Mouse (Mus musculus) lung, postnatal 0 days (tissue): ENCODE measurements around the gene Trub1. TPM values are rescaled to one million over a fixed set of nuclear protein-coding genes. Genes with fewer than 3 reads are reported as not detected.

Experiments
- ATAC-seq: fragments of 200-750 bp; cut with Nextera tagmentation; 2 replicates; pipeline ENCODE4 v1.8.0; 2017; ENCODE audit warnings: moderate library complexity
- DNase-seq: peaks from one replicate; pipeline ENCODE4 v3.0.0-alpha.2; 2016; ENCODE audit warnings: low spot score
- H3K27ac ChIP-seq: fragments of 300-500 bp; sonication (generic); 2 replicates; pipeline ENCODE4 v1.5.1; 2014; ENCODE audit warnings: antibody characterized with exemption, mild to moderate bottlenecking, low read length, mixed read lengths
- H3K27me3 ChIP-seq: fragments of 300-500 bp; sonication (generic); replicated peaks from 2 replicates; pipeline ENCODE4 v1.6.1; 2014; ENCODE audit warnings: low read length, mixed read lengths; ENCODE audit not compliant: insufficient read depth
- H3K36me3 ChIP-seq: fragments of 300-500 bp; sonication (generic); 2 replicates; pipeline ENCODE4 v1.6.1; 2014; ENCODE audit warnings: low read length, mixed read lengths; ENCODE audit not compliant: insufficient read depth
- H3K4me1 ChIP-seq: fragments of 300-500 bp; sonication (generic); 2 replicates; pipeline ENCODE4 v1.6.1; 2014; ENCODE audit warnings: antibody characterized with exemption, low read depth, low read length, mixed read lengths; ENCODE audit not compliant: insufficient read depth
- H3K4me2 ChIP-seq: fragments of 300-500 bp; sonication (generic); replicated peaks from 2 replicates; pipeline ENCODE4 v1.6.1; 2014; ENCODE audit warnings: low read depth, mild to moderate bottlenecking, low read length, moderate library complexity, mixed read lengths
- H3K4me3 ChIP-seq: fragments of 300-500 bp; sonication (generic); 2 replicates; pipeline ENCODE4 v1.5.1; 2014; ENCODE audit warnings: low read depth, low read length
- H3K9ac ChIP-seq: fragments of 300-500 bp; sonication (generic); replicated peaks from 2 replicates; pipeline ENCODE4 v1.6.1; 2014; ENCODE audit warnings: low read depth, mild to moderate bottlenecking
- H3K9me3 ChIP-seq: fragments of 300-500 bp; sonication (generic); 2 replicates; pipeline ENCODE4 v1.6.1; 2016; ENCODE audit warnings: low read length, mixed read lengths
- CTCF ChIP-seq: IDR thresholded peaks from 2 replicates; pipeline ENCODE4 v1.5.1; 2016; ENCODE audit warnings: antibody characterized with exemption, mild to moderate bottlenecking
- EP300 ChIP-seq: IDR thresholded peaks from 2 replicates; pipeline ENCODE4 v1.6.1; 2016; ENCODE audit warnings: antibody characterized with exemption, mild to moderate bottlenecking, control low read depth
- WGBS: fragments of 180-500 bp; shearing (Covaris S2); extraction: QIAGEN DNeasy Blood & Tissue Kit; methylation state at CpG from one replicate; pipeline ENCODE4 v1.1.7; 2014; 5-methylcytosine and 5-hydroxymethylcytosine counted together
- polyA plus RNA-seq: library from polyadenylated mRNA; unstranded; fragments of >200 nt; fragmentation: Nextera tagmentation; extraction: Ambion mirVana; gene quantifications from 2 replicates; pipeline ENCODE4 v1.2.1, GENCODE M21; 2015

Trub1 gene
- polyA plus RNA-seq, 1 experiment from 2014 or later: 9.0 TPM

- no peaks in the 10 kb centered on the region for H3K4me1 ChIP-seq
- no peak overlapping the region for H3K27ac ChIP-seq
- H3K4me2 ChIP-seq: no peak overlapping the region
- no peak overlapping the region for H3K4me3 ChIP-seq
- H3K36me3 ChIP-seq: no peaks in the 10 kb centered on the region
- DNase-seq (peak; percentile 29), ATAC-seq (no peak)
- WGBS: 65% methylated on average over 7 of the region's 7 CpGs
- H3K9ac ChIP-seq: no peak overlapping the region
- no peaks in the 10 kb centered on the region for H3K27me3 ChIP-seq
- H3K9me3 ChIP-seq: no peaks in the 10 kb centered on the region
- no peak for TF ChIP-seq CTCF
- TF ChIP-seq EP300: no peak
Measured at GRCm38 (mm10) chr19:57465742-57466141, 13.0 kb downstream of the Trub1 start.

GRCm38 (mm10) chr19:57471033-57471432 is 18.3 kb downstream of the Trub1 start:
- Histone ChIP-seq H3K9me3 (no peaks in the 10 kb centered on the region), H3K4me3 (no peak overlapping the region), H3K27ac (no peak overlapping the region), H3K4me2 (no peak overlapping the region), H3K9ac (no peak overlapping the region), H3K36me3 (no peaks in the 10 kb centered on the region), H3K4me1 (no peaks in the 10 kb centered on the region), H3K27me3 (no peaks in the 10 kb centered on the region)
- ATAC-seq (no peak), DNase-seq (no peak)
- 89% methylated on average over 12 of the region's 12 CpGs for WGBS
- no peak for TF ChIP-seq CTCF
- no peak for TF ChIP-seq EP300

- no peaks in the 10 kb centered on the region for H3K4me1 ChIP-seq
- H3K36me3 ChIP-seq: no peaks in the 10 kb centered on the region
- DNase-seq (no peak), ATAC-seq (no peak)
- H3K4me3 ChIP-seq: no peak overlapping the region
- H3K4me2 ChIP-seq: no peak overlapping the region
- no peak overlapping the region for H3K27ac ChIP-seq
- WGBS: 87% methylated on average over 15 of the region's 15 CpGs
- no peaks in the 10 kb centered on the region for H3K27me3 ChIP-seq
- H3K9me3 ChIP-seq: no peaks in the 10 kb centered on the region
- no peak overlapping the region for H3K9ac ChIP-seq
- TF ChIP-seq CTCF (no peak), EP300 (no peak)
Measured at GRCm38 (mm10) chr19:57472169-57472568, 19.5 kb downstream of the Trub1 start.

GRCm38 (mm10) chr19:57473301-57473700 is 20.6 kb downstream of the Trub1 start:
- Histone ChIP-seq H3K4me1 (no peaks in the 10 kb centered on the region), H3K4me3 (no peak overlapping the region), H3K27ac (no peak overlapping the region), H3K27me3 (no peaks in the 10 kb centered on the region), H3K9me3 (no peaks in the 10 kb centered on the region), H3K36me3 (no peaks in the 10 kb centered on the region), H3K4me2 (0 out of 2 replicates have a peak overlapping the region, but pooled peaks have one; percentile 8), H3K9ac (no peak overlapping the region)
- peak; percentile 79 for ATAC-seq
- 55% methylated on average over 16 of the region's 16 CpGs for WGBS
- DNase-seq: peak; percentile 76
- TF ChIP-seq CTCF (no peak), EP300 (no peak)

GRCm38 (mm10) chr19:57475298-57475697 is 22.6 kb downstream of the Trub1 start:
- Histone ChIP-seq H3K9me3 (no peaks in the 10 kb centered on the region), H3K9ac (no peak overlapping the region), H3K27me3 (no peaks in the 10 kb centered on the region), H3K27ac (no peak overlapping the region), H3K4me1 (no peaks in the 10 kb centered on the region), H3K4me2 (no peak overlapping the region), H3K36me3 (no peaks in the 10 kb centered on the region), H3K4me3 (no peak overlapping the region)
- ATAC-seq: peak; percentile 53
- WGBS: 36% methylated on average over 4 of the region's 4 CpGs
- TF ChIP-seq CTCF (no peak), EP300 (no peak)
- peak; percentile 74 for DNase-seq

GRCm38 (mm10) chr19:57477310-57477709 is 24.6 kb downstream of the Trub1 start:
- no peaks in the 10 kb centered on the region for H3K4me1 ChIP-seq
- DNase-seq (peak; percentile 46), ATAC-seq (no peak)
- H3K4me2 ChIP-seq: no peak overlapping the region
- H3K27ac ChIP-seq: no peak overlapping the region
- H3K9ac ChIP-seq: no peak overlapping the region
- H3K36me3 ChIP-seq: no peaks in the 10 kb centered on the region
- H3K9me3 ChIP-seq: no peaks in the 10 kb centered on the region
- H3K4me3 ChIP-seq: no peak overlapping the region
- no peaks in the 10 kb centered on the region for H3K27me3 ChIP-seq
- WGBS: 33% methylated on average over 8 of the region's 8 CpGs
- no peak for TF ChIP-seq EP300
- no peak for TF ChIP-seq CTCF

GRCm38 (mm10) chr19:57478056-57478455 is 25.3 kb downstream of the Trub1 start:
- no peak overlapping the region for H3K4me3 ChIP-seq

More at GRCm38 (mm10) chr19:57478056-57478455, 25.3 kb downstream of the Trub1 start:
- Histone ChIP-seq H3K9ac (no peak overlapping the region), H3K27ac (no peak overlapping the region), H3K4me2 (no peak overlapping the region), H3K4me1 (no peaks in the 10 kb centered on the region), H3K27me3 (no peaks in the 10 kb centered on the region), H3K9me3 (no peaks in the 10 kb centered on the region), H3K36me3 (no peaks in the 10 kb centered on the region)
- ATAC-seq (no peak), DNase-seq (no peak)
- TF ChIP-seq EP300: no peak
- no peak for TF ChIP-seq CTCF
- whole genome bisulfite sequencing: 53% methylated on average over 11 of the region's 11 CpGs
